Mouse (Mus musculus): ENCODE measurements at regions not wholly inside any gene's neighbourhood (a gene's known extent, or its start where the extent isn't known, plus 50 kb on each side); places are given as distances from the start of the nearest gene placed in this dataset.

GRCm38 (mm10) chr13:64007688-64008087, 81.3 kb downstream of the Hsd17b3 start:
- ATAC-seq (replicated peaks; ENCODE audit: low FRiP score, low read depth) (no peak), DNase-seq (ENCODE audit: low spot score) (peak; percentile 40)
- no peak overlapping the region for H3K4me2 ChIP-seq (ENCODE audit: low read length)
- no peak overlapping the region for H3K9ac ChIP-seq (ENCODE audit: low read depth, low read length)
- H3K27ac ChIP-seq = no peak overlapping the region
- H3K27me3 ChIP-seq (ENCODE audit: insufficient read depth, low read length) = no peaks in the 10 kb centered on the region
- peak; percentile 68 for TF ChIP-seq CTCF (IDR thresholded peaks at IDR 0.05; ENCODE audit: low read depth)
- H3K4me1 ChIP-seq (replicated peaks; ENCODE audit: insufficient read depth, low read length) = peaks cover 6% of the 10 kb centered on the region
- no peaks in the 10 kb centered on the region for H3K36me3 ChIP-seq (ENCODE audit: insufficient read depth, low read length)
- WGBS = 74% methylated on average over 2 of the region's 2 CpGs
- no peak overlapping the region for H3K4me3 ChIP-seq (replicated peaks; ENCODE audit: low read depth, low read length)
- H3K9me3 ChIP-seq (replicated peaks; ENCODE audit: low read length) = no peaks in the 10 kb centered on the region

GRCm38 (mm10) chr13:64002945-64003459, 86.0 kb downstream of the Hsd17b3 start:
- peak; percentile 83 for ATAC-seq (replicated peaks; ENCODE audit: low FRiP score, low read depth)
- H3K27me3 ChIP-seq (ENCODE audit: insufficient read depth, low read length) = no peaks in the 10 kb centered on the region
- no peak for TF ChIP-seq CTCF (IDR thresholded peaks at IDR 0.05; ENCODE audit: low read depth)
- peak overlapping the region; percentile 58; the same call in 1 of the 2 replicates for H3K27ac ChIP-seq
- H3K36me3 ChIP-seq (ENCODE audit: insufficient read depth, low read length) = no peaks in the 10 kb centered on the region
- peaks cover 6% of the 10 kb centered on the region for H3K4me1 ChIP-seq (replicated peaks; ENCODE audit: insufficient read depth, low read length)
- H3K9me3 ChIP-seq (replicated peaks; ENCODE audit: low read length) = no peaks in the 10 kb centered on the region
- no peak overlapping the region for H3K9ac ChIP-seq (ENCODE audit: low read depth, low read length)
- peak overlapping the region; percentile 8; the same call in 1 of the 2 replicates for H3K4me2 ChIP-seq (ENCODE audit: low read length)
- no peak overlapping the region for H3K4me3 ChIP-seq (replicated peaks; ENCODE audit: low read depth, low read length)
- WGBS = 9% methylated on average over 6 of the region's 6 CpGs
- DNase-seq (ENCODE audit: low spot score) = peak; percentile 80

- Histone ChIP-seq H3K4me3 (replicated peaks; ENCODE audit: low read depth, low read length) (no peak overlapping the region), H3K27me3 (ENCODE audit: insufficient read depth, low read length) (no peaks in the 10 kb centered on the region), H3K36me3 (ENCODE audit: insufficient read depth, low read length) (no peaks in the 10 kb centered on the region), H3K27ac (no peak overlapping the region), H3K9me3 (replicated peaks; ENCODE audit: low read length) (no peaks in the 10 kb centered on the region), H3K9ac (ENCODE audit: low read depth, low read length) (no peak overlapping the region), H3K4me1 (replicated peaks; ENCODE audit: insufficient read depth, low read length) (peaks cover 6% of the 10 kb centered on the region), H3K4me2 (ENCODE audit: low read length) (no peak overlapping the region)
- WGBS = 55% methylated on average over 6 of the region's 6 CpGs
- ATAC-seq (replicated peaks; ENCODE audit: low FRiP score, low read depth) (no peak), DNase-seq (ENCODE audit: low spot score) (no peak)
- TF ChIP-seq CTCF (IDR thresholded peaks at IDR 0.05; ENCODE audit: low read depth) = no peak
Measured at GRCm38 (mm10) chr13:64000303-64000702, 88.7 kb downstream of the Hsd17b3 start.

GRCm38 (mm10) chr13:63998647-63999046, 90.4 kb downstream of the Hsd17b3 start:
- Histone ChIP-seq H3K4me1 (replicated peaks; ENCODE audit: insufficient read depth, low read length) (peaks cover 6% of the 10 kb centered on the region), H3K9me3 (replicated peaks; ENCODE audit: low read length) (no peaks in the 10 kb centered on the region), H3K27me3 (ENCODE audit: insufficient read depth, low read length) (no peaks in the 10 kb centered on the region), H3K4me3 (replicated peaks; ENCODE audit: low read depth, low read length) (no peak overlapping the region), H3K36me3 (ENCODE audit: insufficient read depth, low read length) (no peaks in the 10 kb centered on the region), H3K9ac (ENCODE audit: low read depth, low read length) (no peak overlapping the region), H3K4me2 (ENCODE audit: low read length) (no peak overlapping the region), H3K27ac (no peak overlapping the region)
- no peak for TF ChIP-seq CTCF (IDR thresholded peaks at IDR 0.05; ENCODE audit: low read depth)
- 75% methylated on average over 10 of the region's 10 CpGs for whole genome bisulfite sequencing
- no peak for DNase-seq (ENCODE audit: low spot score)
- no peak for ATAC-seq (replicated peaks; ENCODE audit: low FRiP score, low read depth)

- H3K4me3 ChIP-seq (replicated peaks; ENCODE audit: low read depth, low read length) = no peak overlapping the region
- no peak overlapping the region for H3K9ac ChIP-seq (ENCODE audit: low read depth, low read length)
- no peaks in the 10 kb centered on the region for H3K4me1 ChIP-seq (replicated peaks; ENCODE audit: insufficient read depth, low read length)
- no peak overlapping the region for H3K27ac ChIP-seq
- WGBS = 57% methylated on average over 12 of the region's 12 CpGs
- no peak for DNase-seq (ENCODE audit: low spot score)
- no peaks in the 10 kb centered on the region for H3K9me3 ChIP-seq (replicated peaks; ENCODE audit: low read length)
- no peaks in the 10 kb centered on the region for H3K36me3 ChIP-seq (ENCODE audit: insufficient read depth, low read length)
- ATAC-seq (replicated peaks; ENCODE audit: low FRiP score, low read depth) = no peak
- no peak for TF ChIP-seq CTCF (IDR thresholded peaks at IDR 0.05; ENCODE audit: low read depth)
- H3K4me2 ChIP-seq (ENCODE audit: low read length) = no peak overlapping the region
- no peaks in the 10 kb centered on the region for H3K27me3 ChIP-seq (ENCODE audit: insufficient read depth, low read length)
Measured at GRCm38 (mm10) chr13:63993857-63994477, 95.1 kb downstream of the Hsd17b3 start.

- Histone ChIP-seq H3K27me3 (ENCODE audit: insufficient read depth, low read length) (no peaks in the 10 kb centered on the region), H3K4me3 (replicated peaks; ENCODE audit: low read depth, low read length) (no peak overlapping the region), H3K36me3 (ENCODE audit: insufficient read depth, low read length) (no peaks in the 10 kb centered on the region), H3K27ac (no peak overlapping the region), H3K9me3 (replicated peaks; ENCODE audit: low read length) (no peaks in the 10 kb centered on the region), H3K9ac (ENCODE audit: low read depth, low read length) (no peak overlapping the region), H3K4me1 (replicated peaks; ENCODE audit: insufficient read depth, low read length) (no peaks in the 10 kb centered on the region), H3K4me2 (ENCODE audit: low read length) (no peak overlapping the region)
- TF ChIP-seq CTCF (IDR thresholded peaks at IDR 0.05; ENCODE audit: low read depth) = no peak
- 42% methylated on average over 1 of the region's 1 CpGs for WGBS
- no peak for ATAC-seq (replicated peaks; ENCODE audit: low FRiP score, low read depth)
- no peak for DNase-seq (ENCODE audit: low spot score)
Measured at GRCm38 (mm10) chr13:63992989-63993388, 96.0 kb downstream of the Hsd17b3 start.
